Mouse (Mus musculus) cerebellum, adult 2 months (tissue): ENCODE data around the gene Tmc4.

Experiments
- CTCF ChIP-seq: fragments of 200-500 bp; IDR thresholded peaks from 2 replicates; pipeline ENCODE4 v1.5.1; 2011; ENCODE audit warnings: low read depth, mild to moderate bottlenecking, control low read depth, low read length, moderate library complexity, borderline replicate concordance; ENCODE audit not compliant: insufficient read depth
- POLR2A ChIP-seq: fragments of 200-500 bp; IDR thresholded peaks from 2 replicates; pipeline ENCODE4 v1.6.1; 2011; ENCODE audit warnings: low read length, control low read depth, borderline replicate concordance; ENCODE audit not compliant: insufficient read depth

DNA sequence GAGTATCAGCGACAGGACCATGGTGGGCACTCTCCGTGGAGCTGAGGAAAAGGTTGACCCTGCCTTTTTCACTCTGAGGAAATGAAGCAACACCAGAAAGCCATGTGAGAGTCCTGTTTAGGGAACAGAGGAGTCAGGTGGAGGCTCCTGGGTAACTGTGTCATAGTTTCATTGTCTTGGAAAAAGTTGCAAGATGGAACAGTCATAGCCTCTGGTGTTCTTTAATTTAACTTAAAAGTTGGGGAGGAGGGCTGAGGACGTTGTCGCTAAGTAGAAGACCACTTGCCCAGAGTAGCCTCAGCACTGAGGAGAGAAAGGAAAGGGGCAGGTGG, 61.3 kb downstream of the Tmc4 start, which contains the start of gene Oscar:
- TF ChIP-seq POLR2A (no peak), CTCF (no peak)
